Mouse (Mus musculus) cerebral cortex, adult 2 months (tissue): ENCODE measurements around the gene Gm21964.

Source experiments
- WGBS: fragments of 180-500 bp; shearing (Covaris S2); methylation state at CpG from one replicate; pipeline ENCODE4 v1.1.7; 2018; 5-methylcytosine and 5-hydroxymethylcytosine counted together

Gm21964 gene

GRCm38 (mm10) chr8:110100907-110101306 lies at the start of gene Gm21964:
TSS of gene Gm21964 (plus strand) at chr8:110101207.
- whole genome bisulfite sequencing: 88% methylated on average over 12 of the region's 12 CpGs

DNA sequence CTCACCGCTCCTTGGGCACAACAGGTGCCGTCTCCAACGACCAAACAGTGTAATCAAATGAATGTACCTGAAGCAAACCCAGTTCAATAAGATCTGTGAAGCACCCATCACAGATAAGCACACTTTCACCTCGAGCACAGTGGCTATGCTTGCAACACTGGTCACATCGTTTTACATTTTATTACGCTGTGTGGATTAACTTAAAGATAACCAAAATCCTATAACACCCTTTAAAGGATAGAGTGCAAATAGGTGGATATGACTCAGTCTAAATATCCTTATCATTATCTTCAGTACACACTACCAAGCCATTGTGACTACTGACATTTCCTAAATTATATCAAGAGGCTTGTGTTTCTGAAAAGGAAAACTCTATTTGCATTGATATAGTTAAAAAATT lies 49.8 kb upstream of the Gm21964 start:
- WGBS: 80% methylated on average over 6 of the region's 6 CpGs

DNA sequence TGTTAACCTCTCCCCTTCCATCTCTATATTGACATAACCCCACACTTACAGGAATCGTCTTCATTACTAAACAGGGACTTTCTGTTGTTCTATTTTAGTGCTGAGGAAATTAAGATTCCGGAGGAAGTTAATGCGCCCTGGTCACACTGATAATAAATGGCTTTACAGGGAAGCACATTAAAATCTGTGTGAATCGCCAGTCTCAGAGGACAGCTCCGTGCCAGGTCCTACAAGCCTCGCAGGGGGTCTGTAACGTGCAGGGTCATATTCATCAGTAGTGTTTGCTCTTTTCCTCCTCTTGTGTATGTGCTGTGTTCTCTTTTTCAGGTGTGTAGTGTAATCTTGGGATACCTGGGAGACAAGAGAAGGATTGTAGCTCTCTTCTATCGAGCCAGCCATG lies 42.8 kb upstream of the Gm21964 start:
- 77% methylated on average over 8 of the region's 8 CpGs for WGBS

GRCm38 (mm10) chr8:110064161-110064560 lies 36.8 kb upstream of the Gm21964 start:
- 77% methylated on average over 9 of the region's 9 CpGs for WGBS

DNA sequence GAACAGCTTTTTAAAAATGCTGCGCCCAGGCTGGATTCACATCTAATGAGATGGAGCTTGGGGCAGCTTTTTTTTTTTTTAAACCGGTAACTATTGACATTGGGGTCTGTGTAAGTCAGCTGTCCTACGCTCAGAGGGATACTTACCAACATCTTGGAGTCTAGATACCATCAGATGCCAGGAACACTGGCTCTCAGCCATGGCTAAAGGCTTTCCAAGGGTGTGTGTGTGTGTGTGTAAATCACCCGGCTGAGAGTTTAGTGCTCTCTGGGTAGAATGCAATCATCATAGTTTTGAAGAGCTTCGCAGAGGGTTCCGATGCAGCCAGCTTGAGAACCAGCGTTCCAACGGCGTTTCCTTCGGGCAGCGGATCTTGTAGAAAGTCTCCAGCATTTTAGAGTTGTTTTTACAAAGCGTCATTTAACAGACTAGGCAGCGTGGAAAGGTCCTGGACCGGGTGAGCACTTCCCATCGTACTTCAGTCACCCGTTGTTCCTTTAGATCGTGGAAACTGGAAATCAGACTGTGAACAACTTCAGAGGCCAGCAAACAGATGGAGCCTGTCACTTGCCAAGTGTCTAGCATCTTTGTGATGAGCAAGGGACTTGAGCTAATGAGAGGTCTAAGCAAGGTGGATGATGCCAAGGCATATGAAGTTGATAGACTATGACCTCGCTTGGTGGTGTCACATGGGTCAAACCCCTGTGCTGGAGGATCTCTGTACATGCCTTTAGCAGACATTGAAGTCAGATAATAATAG lies 36.2 kb upstream of the Gm21964 start:
- WGBS: 80% methylated on average over 18 of the region's 18 CpGs

DNA sequence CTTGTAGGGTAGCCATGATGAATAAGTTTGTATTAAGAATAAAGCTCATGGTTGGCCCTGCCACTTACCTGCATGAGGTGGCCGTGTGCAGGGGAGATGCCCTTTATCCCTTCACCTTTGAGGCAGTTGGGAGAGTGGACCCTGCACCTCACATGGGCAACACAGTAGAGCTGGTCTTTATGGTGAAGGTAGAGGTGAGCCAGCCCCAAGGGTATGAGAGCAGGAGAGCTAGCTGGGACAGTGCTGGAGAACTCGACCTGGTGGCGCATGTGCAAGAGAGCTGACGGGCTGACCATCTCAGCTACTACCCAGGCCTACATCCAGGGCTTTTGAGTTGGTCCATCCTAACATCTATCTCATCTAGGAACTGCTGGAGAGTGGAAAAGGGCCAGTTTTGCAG lies 35.3 kb upstream of the Gm21964 start:
- WGBS: 90% methylated on average over 4 of the region's 4 CpGs

DNA sequence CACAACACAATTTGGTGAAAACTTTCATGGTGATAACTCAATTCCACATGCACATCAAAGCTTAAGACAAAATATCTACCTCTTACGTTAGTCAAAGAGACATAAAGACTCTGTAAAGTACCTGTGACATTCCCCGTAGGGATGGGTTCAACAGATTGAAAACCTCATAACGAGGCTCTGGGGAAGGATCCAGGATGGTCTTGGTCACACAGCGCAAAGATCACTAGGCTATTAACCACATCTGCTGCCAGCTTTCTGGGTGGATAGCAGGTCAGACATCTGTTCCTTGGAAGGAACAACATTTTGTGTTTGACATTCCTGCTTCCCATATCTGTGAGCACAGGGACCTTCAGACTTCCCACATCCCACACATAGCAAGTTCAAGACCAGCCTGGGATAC lies 31.3 kb upstream of the Gm21964 start:
- 90% methylated on average over 4 of the region's 4 CpGs for WGBS

DNA sequence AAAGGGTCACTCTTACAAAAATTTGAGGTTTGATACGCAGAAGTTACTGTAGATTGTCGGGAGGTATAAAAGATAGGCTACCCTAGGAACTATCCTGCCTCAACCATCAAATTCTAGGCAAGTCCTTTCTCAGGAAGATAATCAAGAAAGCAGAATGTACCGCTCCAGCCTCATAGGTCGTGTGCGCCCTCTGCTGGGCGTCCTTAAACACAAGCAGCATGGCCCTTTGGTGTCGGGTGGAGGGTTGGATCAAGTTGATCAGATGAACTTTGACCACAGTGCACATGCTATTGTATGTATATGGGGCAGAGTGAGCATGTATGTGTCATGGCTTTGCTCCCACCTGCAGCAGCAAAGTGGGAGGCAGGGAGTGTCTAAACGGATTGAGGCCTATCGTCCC lies 29.4 kb upstream of the Gm21964 start:
- WGBS: 16% methylated on average over 9 of the region's 9 CpGs

DNA sequence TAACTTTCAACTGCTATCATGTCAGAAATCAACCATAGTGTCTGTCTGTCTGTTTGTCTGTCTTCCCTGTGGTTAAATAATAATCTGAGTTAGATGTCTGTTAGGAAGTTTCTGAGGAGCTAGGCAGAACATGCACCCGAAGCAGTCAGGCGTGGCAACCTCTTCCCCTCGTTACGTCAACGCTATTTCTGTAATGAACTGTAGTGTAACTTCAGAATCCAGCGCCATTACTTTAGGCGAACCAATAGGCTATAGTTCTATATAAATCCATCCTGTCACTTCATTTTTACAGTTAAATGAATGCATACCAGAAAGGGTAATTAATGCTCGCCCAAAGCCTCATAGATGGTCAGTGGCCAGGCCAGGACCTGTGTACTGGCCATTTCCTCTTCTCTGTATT lies 26.5 kb upstream of the Gm21964 start:
- WGBS: 82% methylated on average over 8 of the region's 8 CpGs

- WGBS: 5% methylated on average over 54 of the region's 54 CpGs
Observed at GRCm38 (mm10) chr8:110079282-110080221, 21.5 kb upstream of the Gm21964 start, which contains the start of gene Zfp612. TSS of gene Zfp612 (plus strand) at chr8:110079746.

- WGBS: 77% methylated on average over 11 of the region's 11 CpGs
Observed at GRCm38 (mm10) chr8:110082416-110083105, 18.4 kb upstream of the Gm21964 start.

GRCm38 (mm10) chr8:110091869-110092268 lies 9.1 kb upstream of the Gm21964 start:
- 42% methylated on average over 1 of the region's 1 CpGs for WGBS

DNA sequence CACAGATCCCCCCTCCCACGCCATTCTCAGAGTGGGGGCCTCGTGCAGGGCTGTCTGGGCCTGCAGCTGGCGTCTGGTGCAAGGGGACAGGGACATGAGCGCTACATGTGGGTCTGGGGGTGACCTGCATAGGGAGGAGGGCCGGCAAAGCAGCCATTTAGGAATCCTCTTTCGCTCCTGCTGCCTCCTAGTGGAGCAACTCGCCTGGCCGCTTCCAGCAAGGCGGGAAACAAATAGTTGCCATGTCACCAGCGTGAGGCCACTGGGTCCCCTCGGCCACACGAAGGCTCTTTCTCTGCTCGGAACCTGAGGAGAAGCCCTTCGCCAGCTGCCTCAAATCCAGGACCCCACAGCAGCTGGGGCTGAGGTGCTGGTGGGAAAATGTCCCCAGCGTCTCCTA lies 669 bp downstream of the Gm21964 start:
- 91% methylated on average over 15 of the region's 15 CpGs for WGBS

DNA sequence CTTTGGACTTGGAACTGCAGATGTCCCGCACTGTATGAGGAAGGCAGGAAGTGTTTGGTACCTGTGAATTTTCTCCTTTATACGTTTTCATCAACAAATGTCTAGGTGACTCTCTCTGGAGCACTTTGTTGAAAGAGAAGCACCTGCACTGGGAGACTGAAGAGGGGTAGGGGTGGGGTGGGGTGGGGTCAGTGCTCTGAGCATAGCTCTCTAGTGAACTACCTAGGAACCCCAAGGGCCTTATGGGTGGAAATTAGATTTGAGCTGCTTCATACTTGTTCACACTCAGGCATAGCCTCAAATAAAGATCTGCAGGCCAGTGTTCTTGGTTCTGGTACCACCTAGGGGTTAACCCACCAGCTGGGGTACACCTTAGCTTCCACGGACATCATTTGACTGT lies 1.6 kb downstream of the Gm21964 start, which contains the start of gene Gm17720:
TSS of gene Gm17720 (minus strand) at position 101 of the 400 bp plus-strand sequence.
- WGBS: 97% methylated on average over 3 of the region's 3 CpGs

- WGBS: 47% methylated on average over 6 of the region's 6 CpGs
Observed at GRCm38 (mm10) chr8:110119715-110120114, 18.7 kb downstream of the Gm21964 start.

DNA sequence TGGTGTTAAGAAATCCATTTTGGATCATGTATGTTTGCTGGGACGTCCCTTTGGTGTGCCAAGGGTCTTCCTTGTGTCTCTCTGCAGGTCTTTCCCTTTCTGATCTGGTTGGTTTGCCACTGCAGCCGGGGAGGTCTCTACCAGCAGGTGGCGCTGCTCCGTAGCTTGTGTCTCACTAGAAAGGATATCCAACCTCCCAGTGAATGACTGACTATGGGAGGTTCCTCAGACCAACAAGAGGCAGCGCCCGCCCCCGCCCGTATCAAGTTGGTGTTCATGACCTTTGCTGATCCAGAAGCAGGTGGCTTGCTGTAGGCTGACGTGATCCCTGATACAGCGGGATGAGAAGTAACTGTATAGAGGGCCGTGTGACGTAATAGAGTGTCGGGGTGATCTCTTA lies 29.5 kb downstream of the Gm21964 start:
- 19% methylated on average over 13 of the region's 13 CpGs for WGBS

- WGBS: 76% methylated on average over 8 of the region's 8 CpGs
Observed at GRCm38 (mm10) chr8:110134236-110134635, 33.2 kb downstream of the Gm21964 start.

- 57% methylated on average over 7 of the region's 7 CpGs for WGBS
Observed at GRCm38 (mm10) chr8:110135515-110135914, 34.5 kb downstream of the Gm21964 start.

DNA sequence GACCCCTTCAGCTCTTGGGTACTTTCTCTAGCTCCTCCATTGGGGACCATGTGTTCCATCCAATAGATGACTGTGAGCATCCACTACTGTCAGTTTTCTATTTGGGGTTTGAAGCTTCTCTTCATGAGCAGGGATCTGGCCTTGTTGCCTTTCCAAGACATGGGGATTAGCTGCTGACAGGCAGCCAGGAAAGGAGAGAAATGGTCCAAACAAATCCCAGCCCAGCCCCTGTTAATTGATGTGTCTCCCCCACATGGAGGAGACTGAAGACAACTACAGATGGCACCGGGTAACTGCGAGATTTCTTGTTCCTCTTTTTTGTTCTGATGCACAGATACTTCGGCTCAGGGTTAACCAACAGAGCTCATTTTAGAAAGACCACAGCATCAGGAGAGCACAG lies 39.1 kb downstream of the Gm21964 start:
- WGBS: 55% methylated on average over 3 of the region's 3 CpGs

GRCm38 (mm10) chr8:110140770-110141169 lies 39.8 kb downstream of the Gm21964 start:
- WGBS: 81% methylated on average over 4 of the region's 4 CpGs

DNA sequence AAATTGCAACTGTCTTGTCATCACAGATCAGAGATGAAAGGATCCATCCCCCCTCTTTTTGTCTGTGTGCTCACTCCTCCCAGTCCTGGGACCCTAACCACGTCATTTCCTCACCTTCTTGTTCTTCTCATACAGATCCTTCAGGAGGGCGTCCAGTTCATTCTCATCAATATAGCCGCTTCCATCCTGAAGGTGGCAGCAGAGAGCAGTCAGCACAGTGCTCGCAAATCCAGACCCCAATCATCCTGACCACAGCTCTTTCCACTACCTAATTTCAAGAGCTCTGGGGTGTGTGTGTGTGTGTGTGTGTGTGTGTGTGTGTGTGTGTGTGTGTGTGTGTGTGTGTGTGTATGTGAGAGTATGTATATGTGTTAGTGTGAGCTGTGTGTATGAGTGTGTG lies 44.5 kb downstream of the Gm21964 start:
- 4% methylated on average over 4 of the region's 4 CpGs for WGBS

DNA sequence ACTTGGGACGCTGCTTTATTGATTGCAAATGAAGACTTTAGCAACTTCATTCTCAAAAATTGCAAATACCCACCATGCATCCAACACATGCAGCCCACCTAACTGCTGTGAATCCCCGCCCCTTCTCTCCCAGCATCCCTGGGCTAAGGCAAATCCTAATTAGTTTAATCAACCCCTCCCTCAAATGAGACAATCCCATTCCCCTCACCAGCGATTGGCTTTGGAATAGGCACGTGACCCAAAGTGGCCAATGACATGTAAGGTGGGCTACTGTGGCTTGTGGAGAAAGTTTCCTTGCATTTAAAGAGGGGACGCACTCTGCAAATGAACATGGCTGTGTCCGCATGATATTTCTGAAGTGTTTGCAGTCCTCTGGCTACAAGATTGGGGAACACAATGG lies 51.9 kb downstream of the Gm21964 start:
- WGBS: 73% methylated on average over 6 of the region's 6 CpGs
